Mouse (Mus musculus) heart, postnatal 36 days (tissue): ENCODE measurements around the gene Thtpa. TPM values are rescaled to one million over a fixed set of nuclear protein-coding genes. Genes with fewer than 3 reads are reported as not detected.

Experiments used
- DNase-seq, 2 experiments: peaks; one replicate each; pipeline ENCODE4 v3.0.0; 2021 to 2022
- intact Hi-C: fragments of 180-260 bp; cut with DNase I; formaldehyde crosslinking; loops from one replicate; pipeline ENCODE4 v1.15.1; 2025
- total RNA-seq, 2 experiments: library from RNA; stranded (reverse); gene quantifications; 2 replicates each; pipeline ENCODE4 v1.2.3; 2021

Thtpa gene
- 10 to 100 TPM; 12.6 to 13.0 TPM for total RNA-seq

GRCm38 (mm10) chr14:55094704-55095231, at the start of gene Thtpa:
TSS of gene Thtpa (plus strand) at chr14:55094784.
- intact Hi-C loops = loop anchor here (5.0 kb wide), 1 partner anchor 197 kb away; no protein-coding TSS in a partner anchor
- peak; percentile 74 to 86 for DNase-seq

GRCm38 (mm10) chr14:55047971-55048531, 46.5 kb upstream of the Thtpa start:
- intact Hi-C loops = no loop called here
- no peak for DNase-seq

DNA sequence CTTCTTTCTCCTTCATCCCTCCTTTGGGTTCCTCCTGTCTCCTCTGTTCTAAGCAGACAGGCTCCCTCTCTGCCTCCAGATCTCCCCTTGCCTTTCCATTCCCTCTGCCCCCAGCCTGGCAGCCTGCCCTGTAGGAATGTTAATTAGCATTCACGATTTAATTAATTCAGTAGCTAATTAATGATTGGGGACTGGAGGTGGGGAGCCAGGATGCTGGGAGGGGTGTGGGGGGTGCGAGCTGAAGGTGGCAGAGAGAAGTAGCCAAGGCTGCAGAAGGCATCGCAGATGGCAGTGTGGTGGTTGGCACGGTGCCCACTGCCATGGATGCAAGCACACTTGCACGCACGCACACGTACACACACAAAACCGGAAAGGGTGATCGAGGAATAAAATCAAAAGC, 42.1 kb upstream of the Thtpa start:
- intact Hi-C loops = no loop called here
- no peak for DNase-seq

GRCm38 (mm10) chr14:55053050-55053449, 41.5 kb upstream of the Thtpa start:
- no peak for DNase-seq
- intact Hi-C loops = no loop called here

DNA sequence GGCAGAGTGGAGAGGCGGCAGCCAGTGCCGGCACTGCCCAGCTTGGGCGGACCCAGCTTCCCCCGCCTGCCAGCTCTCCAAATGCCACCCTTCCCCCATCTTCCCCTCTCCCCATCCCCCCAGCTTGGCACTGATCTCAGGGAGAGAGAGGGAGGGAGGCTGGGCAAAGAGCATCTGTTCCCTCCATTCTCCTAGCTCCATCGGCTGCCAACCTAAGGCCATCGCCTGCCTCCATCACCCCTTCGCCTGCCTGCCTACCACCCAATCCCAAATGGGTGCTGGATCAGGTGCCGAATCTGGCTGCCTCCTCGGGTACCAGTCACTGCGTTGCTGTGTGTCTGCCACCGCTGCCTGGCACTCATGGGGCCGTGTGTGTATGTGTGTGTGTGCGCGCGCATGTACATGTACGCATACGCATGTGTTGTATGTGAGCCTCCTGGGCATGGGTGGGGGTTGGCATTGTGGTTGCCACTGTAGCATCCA, 40.8 kb upstream of the Thtpa start:
- intact Hi-C loops = no loop called here
- no peak for DNase-seq

GRCm38 (mm10) chr14:55054191-55054749, 40.3 kb upstream of the Thtpa start:
- DNase-seq = no peak
- intact Hi-C loops = no loop called here

DNA sequence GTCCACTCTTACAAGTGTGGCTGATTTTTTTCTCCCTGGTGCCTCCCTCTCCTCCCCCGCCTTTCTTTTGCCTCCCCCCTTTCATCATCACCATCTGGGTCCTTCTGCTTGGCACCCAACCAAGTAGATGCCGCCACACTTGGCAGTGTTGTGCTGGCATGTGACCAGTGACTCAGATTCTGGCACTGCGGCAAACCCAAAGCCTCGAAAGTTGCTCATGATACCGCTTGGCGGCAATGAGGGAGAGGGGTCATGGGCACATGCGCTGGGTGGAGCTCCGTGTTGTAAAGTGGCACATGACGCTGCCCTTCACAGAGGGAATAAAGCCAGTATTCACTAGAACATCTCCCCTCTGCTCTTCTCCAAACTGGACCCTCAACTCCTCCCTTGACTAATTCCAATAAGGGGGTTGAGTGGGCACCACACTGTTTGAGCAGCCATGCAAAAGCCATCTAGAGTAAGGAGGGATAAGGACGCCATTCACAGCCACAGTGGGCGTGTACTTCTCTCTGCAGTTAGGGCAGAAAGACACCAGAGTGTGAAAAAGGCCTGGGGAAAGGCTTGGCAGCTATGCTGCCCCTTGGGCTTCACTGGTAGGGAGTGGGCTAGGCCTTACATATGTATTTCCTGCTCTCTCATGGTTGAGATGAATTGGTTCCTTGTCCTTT, 39.3 kb upstream of the Thtpa start:
- peak; percentile 19 to 26 for DNase-seq
- intact Hi-C loops = no loop called here

GRCm38 (mm10) chr14:55059009-55059408, 35.6 kb upstream of the Thtpa start:
- intact Hi-C loops = no loop called here
- DNase-seq = no peak

- intact Hi-C loops = no loop called here
- DNase-seq = no peak
Observed at GRCm38 (mm10) chr14:55059931-55060330, 34.7 kb upstream of the Thtpa start.

GRCm38 (mm10) chr14:55061845-55062244, 32.7 kb upstream of the Thtpa start:
- intact Hi-C loops = no loop called here

GRCm38 (mm10) chr14:55062626-55063025, 32.0 kb upstream of the Thtpa start:
- no peak for DNase-seq
- intact Hi-C loops = no loop called here

More at GRCm38 (mm10) chr14:55061845-55062244, 32.7 kb upstream of the Thtpa start:
- DNase-seq = no peak

DNA sequence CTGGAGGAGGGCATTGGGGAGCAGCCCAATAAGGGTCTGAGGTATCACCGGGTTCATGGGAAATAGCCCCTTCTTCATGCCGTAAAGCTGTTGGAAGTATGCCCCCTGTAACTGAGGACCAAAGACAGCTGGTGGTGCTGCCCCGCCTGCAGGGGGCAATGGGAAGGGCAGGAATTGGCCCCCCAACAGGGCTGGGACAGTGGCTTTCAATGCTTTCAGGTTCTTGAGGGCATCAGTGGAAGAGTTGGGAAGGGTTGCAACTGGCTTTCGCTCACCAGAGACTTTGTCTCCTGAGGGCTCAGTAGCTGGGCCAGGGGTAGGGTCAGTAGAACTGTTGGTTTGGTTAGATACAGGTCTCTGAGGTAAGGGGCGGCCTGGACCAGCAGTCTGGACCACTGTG, 31.5 kb upstream of the Thtpa start:
- intact Hi-C loops = no loop called here
- no peak for DNase-seq

DNA sequence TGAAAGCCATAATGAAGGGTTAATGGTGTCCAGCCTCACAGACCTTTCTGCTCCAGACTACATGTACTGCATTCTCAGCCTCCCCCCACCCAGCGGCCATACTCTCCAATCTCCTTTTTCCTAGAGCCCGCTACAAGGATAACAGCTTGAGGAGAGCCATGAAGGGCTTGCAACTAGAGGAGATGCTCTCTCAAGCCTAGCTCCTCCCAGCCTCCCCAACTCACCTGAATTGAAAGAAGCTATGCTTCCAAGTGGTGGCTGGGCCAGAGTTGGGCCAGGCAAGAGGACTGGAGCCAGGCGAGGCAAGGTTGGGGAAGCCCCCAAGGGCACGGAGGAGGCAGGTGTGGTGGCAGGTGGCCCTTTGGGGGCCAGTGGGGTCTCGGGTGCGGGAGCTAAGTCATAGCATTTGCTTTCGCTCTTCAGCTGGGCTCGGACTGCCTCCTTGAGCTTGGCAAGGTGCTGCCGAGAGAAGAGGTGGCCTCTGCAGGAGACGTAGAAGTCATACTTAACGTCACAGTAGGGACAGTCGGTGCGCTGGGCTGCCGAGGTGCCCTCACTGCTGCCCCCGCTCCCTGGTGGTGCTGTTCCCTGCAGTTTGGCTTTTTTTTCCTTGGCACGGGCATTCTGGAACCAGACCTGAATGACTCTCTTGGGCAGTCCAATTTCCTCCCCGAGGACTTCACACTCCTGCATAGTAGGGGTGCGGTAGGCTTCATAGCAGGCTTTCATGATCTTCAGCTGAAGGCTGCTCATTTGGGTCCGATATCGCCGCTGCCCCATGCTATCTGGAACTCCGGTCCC, 30.8 kb upstream of the Thtpa start:
- intact Hi-C loops = no loop called here
- DNase-seq = no peak

DNA sequence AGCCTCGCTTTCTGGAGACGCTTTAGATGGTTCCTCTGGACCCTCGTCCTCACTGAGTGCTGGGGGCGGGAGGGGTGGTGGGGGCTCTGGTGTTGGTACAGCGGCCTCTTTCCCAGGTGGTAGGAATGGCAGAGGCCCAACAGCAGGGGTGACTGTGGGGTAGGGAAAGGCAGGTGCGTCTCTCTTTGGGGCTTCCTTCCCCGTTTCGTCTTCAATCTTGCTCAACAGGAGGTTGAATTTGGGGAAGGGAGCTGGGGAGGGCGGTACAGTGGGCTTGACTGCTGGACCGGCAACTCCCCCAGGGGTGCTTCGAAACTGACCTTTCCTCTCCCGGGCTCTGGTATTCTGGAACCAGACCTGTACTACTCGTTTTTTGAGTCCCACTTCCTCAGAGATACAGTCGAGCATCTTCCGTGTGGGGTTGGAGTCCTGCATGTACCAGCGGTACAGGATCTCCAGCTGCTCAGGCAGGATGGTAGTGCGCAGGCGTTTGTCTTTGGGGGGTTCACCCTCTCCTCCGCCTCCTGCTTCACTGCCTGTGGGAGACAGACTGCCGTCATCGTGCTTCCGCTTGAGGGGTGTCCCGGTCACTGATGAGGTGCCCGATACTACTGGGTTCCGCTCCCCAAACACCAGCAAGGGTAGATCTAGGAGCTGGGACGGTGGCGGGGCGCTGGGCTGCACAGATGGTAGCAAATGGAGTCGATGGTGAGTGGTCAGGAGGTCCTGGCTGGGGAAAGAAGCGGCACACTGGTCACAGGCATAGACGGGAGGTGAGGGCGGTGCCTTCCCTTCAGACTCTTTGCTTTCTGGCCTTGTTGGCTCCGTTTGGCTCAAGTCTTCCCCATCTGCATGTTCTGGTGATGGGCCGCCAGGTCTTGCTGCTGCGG, 29.9 kb upstream of the Thtpa start:
- DNase-seq = no peak
- intact Hi-C loops = no loop called here

- DNase-seq = no peak
- intact Hi-C loops = no loop called here
Observed at GRCm38 (mm10) chr14:55065391-55065790, 29.2 kb upstream of the Thtpa start.

DNA sequence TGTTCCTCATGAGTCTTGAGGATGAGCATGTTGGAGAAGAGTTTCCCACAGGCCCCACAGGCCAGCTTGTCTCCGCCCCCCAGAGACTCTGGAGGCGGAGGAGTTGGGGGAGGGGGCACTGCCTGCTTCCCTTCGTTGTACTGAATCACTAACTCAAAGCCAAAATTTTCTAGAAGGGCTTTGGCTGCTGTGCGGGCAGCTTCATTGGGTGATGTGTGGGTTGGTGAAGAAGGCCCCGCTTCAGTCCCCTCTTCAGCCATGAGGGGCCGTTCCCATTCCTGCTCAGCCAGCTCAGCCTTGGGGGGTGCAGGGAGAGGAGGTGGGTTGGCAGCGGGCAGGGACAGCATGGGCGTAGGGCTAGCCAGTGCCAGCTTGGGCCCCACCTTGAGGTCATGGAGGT, 28.5 kb upstream of the Thtpa start:
- intact Hi-C loops = no loop called here

GRCm38 (mm10) chr14:55071756-55072155, 22.8 kb upstream of the Thtpa start:
- intact Hi-C loops = no loop called here
- DNase-seq = no peak

More for the DNA sequence above, 28.5 kb upstream of the Thtpa start:
- DNase-seq = no peak

- intact Hi-C loops = no loop called here
- no peak for DNase-seq
Observed at GRCm38 (mm10) chr14:55074416-55074815, 20.2 kb upstream of the Thtpa start.

DNA sequence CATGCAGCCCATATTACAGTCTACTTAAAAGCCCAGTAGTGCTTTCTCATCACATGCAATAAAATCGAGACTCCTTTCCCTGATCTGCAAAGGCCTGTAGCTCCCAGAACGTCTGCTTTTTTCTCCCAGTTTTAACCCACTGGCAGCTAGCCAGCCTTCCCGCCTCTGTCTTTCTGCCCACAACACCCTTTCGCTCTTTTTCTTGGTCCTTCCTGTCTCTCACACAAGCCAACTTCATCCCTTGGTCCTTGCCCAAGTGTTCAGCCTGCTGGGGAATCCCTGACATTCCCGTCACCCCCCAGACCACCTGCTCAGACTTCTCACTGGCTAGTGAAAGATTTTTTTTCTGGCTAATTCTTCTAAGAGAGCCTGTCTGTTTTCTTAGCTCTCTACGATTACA, 18.4 kb upstream of the Thtpa start:
- intact Hi-C loops = loop anchor here (5.0 kb wide), 1 partner anchor 234 kb away; no protein-coding TSS in a partner anchor
- peak; percentile 18 to 26 for DNase-seq

- no peak for DNase-seq
- intact Hi-C loops = loop anchor here (5.0 kb wide), 1 partner anchor 235 kb away; no protein-coding TSS in a partner anchor
Observed at GRCm38 (mm10) chr14:55076956-55077355, 17.6 kb upstream of the Thtpa start.
